Mouse (Mus musculus): ENCODE measurements around the gene Tk1. TPM values are rescaled to one million over a fixed set of nuclear protein-coding genes. Genes with fewer than 3 reads are reported as not detected.

The Tk1 gene
- 145 and 152 TPM in 2 replicates for polyA plus RNA-seq (2016; fragmentation: Nextera tagmentation; extraction: Ambion mirVana)

DNA sequence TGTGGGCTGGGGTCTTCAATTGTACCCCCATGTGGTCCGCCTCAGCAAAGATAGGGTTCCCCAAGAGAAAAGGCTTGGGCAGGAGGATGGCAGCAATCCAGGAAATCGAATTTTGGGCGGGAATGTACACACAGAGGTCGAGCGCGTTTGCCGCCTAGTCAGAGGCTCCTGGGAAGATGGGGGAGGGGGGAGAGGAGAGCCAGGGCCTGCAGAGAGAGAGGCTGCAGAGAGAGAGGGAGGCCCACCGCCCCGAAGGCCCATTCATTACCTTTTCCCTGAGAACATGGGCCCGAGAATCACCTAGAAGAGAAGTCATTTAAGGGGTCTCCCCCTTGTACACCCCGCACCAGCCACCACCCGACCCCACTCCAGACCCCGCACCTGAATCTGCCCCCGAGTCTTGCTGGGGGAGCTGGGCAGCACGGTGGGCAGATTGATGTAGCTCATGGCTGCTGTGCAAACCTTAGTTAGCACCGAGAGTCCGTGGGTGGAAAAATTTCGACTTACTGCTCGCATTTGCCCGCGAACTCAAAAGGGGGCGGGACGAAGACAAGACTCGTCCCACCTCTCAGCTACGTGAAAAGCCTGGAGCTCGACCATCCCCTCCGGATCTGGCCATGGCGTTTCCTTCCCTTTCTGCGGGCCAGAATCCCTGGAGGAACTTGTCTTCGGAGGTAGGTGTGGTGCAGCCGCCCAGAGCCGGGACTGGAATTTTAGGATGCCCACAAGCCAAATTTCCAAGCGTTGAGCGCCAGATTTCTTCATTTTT, at the start of gene Tk1, which contains the start of gene Afmid:
Gene Tk1, minus strand, starts transcription at position 760 of the 769 bp plus-strand sequence.
Gene Afmid, plus strand, starts transcription at position 592 of the 769 bp plus-strand sequence.
- ATAC-seq, result peak; percentile 67
- Histone ChIP-seq H3K27ac (peak within 1 kb of the TSS; percentile 95), H3K4me2 (peak within 1 kb of the TSS; percentile 82), H3K36me3 (peaks cover 39% of the 10 kb centered on the region), H3K9ac (peak within 1 kb of the TSS; percentile 94), H3K9me3 (replicated peaks) (no peaks in the 10 kb centered on the region), H3K27me3 (replicated peaks) (no peaks in the 10 kb centered on the region), H3K4me3 (peak within 1 kb of the TSS; percentile 83), H3K4me1 (peaks cover 85% of the 10 kb centered on the region)
- WGBS (ENCODE audit: insufficient replicate concordance), result 0% methylated on average over 34 of the region's 34 CpGs

DNA sequence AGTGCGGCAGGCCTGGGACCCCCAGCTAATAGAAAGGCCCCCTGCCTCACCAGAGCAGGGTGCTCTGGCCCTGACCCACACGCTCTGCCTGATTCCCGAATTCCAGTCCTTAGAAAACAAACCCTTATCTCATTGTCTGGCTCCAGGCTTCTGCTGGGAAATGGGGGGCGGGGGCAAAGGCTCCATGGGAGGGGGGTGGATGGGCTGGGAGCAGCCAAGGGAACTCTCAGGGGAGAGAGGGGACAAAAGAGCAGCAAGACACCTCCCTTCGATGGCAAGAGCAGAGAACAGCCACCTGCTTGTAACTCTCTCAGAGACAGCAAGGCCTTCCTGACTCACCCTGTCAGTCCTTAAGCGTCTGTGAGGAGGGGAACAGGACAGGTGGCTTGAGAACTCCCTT, 49.8 kb upstream of the Tk1 start:
- ATAC-seq, result no peak
- Histone ChIP-seq H3K4me3 (no peak overlapping the region), H3K9me3 (replicated peaks) (no peaks in the 10 kb centered on the region), H3K27ac (no peak overlapping the region), H3K36me3 (no peaks in the 10 kb centered on the region), H3K27me3 (replicated peaks) (peaks cover 50% of the 10 kb centered on the region), H3K4me2 (no peak overlapping the region), H3K4me1 (peaks cover 55% of the 10 kb centered on the region), H3K9ac (no peak overlapping the region)
- 46% methylated on average over 6 of the region's 6 CpGs for WGBS (ENCODE audit: insufficient replicate concordance)

DNA sequence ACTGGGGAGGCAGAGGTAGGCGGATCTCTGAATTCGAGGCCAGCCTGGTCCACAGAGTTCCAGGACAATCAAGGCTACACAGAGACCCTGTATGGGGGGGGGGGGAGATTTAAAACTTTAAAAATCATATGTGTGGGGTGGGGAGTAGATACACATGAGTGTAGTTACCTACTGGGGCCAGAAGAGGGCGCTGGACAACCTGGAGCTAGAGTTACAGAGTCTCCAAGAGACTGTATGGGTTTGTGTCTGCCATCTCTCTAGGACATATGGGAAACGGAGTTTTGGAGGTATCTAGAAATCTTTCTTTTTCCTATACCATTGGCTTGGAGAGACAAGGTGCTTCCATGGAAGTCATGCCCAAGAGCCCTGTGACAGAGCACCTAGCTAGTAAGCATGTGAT, 48.5 kb upstream of the Tk1 start:
- peaks cover 52% of the 10 kb centered on the region for H3K27me3 ChIP-seq (replicated peaks)
- no peak for ATAC-seq
- H3K4me2 ChIP-seq, result no peak overlapping the region
- H3K36me3 ChIP-seq, result no peaks in the 10 kb centered on the region
- H3K4me1 ChIP-seq, result peaks cover 53% of the 10 kb centered on the region
- WGBS (ENCODE audit: insufficient replicate concordance), result 41% methylated on average over 4 of the region's 4 CpGs
- H3K27ac ChIP-seq, result no peak overlapping the region
- no peak overlapping the region for H3K9ac ChIP-seq
- H3K9me3 ChIP-seq (replicated peaks), result no peaks in the 10 kb centered on the region
- no peak overlapping the region for H3K4me3 ChIP-seq

DNA sequence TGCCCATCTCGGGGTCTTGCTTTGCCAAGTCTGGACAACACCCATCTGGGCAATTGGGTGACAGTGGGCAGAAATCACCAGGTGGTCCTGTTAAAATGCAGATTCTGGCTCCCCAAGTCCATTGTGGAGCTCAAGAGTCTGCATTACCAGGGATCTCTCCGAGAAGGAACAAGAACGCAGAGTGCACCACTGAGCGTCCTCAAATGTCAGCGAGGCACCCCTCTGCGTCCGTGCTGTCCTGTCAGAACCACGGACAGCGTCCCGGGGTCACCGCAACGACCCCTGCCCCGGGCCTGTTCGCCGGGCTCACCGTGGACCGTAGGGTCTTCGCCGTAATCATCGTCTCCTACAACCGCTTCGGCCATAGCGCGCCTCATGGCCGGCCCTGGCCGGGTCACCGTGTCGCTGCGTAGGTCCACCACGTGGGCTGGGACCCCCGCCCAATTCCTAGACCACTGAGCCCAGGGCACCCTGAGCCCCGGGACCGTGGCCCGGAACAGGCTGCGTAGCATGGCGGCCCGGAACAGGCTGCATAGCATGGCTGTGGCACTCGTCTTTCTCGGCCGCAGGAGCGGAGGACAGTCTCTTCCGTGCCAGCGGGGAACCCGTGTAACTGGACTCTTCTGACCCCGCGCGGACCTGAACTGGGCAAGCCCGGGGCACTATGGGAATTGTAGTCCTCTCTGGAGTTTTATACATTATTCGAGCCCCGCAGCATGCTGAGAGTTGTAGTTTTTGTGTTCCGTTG, 47.1 kb upstream of the Tk1 start, which contains the start of gene Tha1:
Gene Tha1, minus strand, starts transcription at position 621 of the 748 bp plus-strand sequence.
- Histone ChIP-seq H3K4me2 (peak within 1 kb of the TSS; percentile 77), H3K4me3 (peak within 1 kb of the TSS; percentile 62), H3K4me1 (peaks cover 40% of the 10 kb centered on the region), H3K27ac (0 out of 2 replicates have a peak within 1 kb of the TSS, but pooled peaks have one; percentile 28), H3K9me3 (replicated peaks) (no peaks in the 10 kb centered on the region), H3K36me3 (no peaks in the 10 kb centered on the region), H3K27me3 (replicated peaks) (peaks cover 47% of the 10 kb centered on the region), H3K9ac (peak within 1 kb of the TSS; percentile 61)
- WGBS (ENCODE audit: insufficient replicate concordance), result 2% methylated on average over 51 of the region's 51 CpGs
- ATAC-seq, result no peak

DNA sequence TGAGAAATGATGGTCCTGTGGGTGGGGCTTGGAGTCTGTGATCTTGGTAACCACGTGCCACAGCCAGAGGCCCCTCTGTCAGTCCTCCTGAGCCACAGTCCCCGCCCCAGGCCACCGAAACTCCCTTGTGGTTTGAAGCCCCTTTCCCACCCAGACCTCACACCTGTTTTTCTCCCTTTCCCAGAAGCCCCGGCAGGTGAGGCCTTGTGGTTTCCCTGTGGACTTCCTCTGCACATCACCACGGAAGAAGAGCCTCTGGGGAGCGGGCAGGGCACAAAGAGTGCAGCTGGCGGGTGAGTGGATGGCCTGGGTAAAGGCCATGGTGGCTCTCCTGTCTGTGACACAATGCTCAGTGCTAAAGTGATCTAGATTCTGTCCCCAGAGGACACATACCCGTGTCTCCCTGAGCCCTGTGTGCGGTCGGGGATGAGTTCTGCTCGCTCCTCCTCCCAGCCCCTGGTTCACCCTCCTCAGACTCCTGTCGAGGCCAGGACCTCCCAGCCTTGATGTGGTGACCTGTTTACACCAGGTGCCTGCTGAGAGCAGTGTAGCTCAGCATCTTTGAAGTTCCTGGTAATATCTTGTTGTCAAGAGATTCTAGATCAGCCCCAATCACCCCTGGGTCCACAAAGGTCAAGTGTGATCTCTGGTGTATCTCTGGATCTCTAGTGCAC, 46.2 kb upstream of the Tk1 start:
- H3K9ac ChIP-seq, result no peak overlapping the region

DNA sequence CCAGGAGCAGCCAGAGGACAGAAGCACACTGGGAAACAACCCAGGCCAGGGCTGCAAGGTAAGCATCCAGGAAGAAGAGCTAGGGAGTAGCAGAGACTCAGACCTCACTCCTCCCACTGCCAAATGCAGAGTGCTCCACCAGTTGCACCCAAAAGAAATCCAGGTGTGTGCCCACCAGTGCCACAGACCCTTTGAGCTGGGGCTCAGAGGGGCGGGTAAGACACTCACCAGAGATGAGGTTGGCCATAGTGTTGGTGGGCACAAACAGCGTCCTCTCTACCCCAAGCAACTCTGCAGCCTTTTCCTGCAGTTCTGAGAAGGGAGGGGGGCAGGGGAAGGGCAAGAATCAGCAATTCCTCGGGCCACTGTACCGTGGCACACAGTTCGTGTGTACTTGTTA, 45.5 kb upstream of the Tk1 start:
- WGBS (ENCODE audit: insufficient replicate concordance), result 43% methylated on average over 5 of the region's 5 CpGs
- Histone ChIP-seq H3K27me3 (replicated peaks) (peaks cover 44% of the 10 kb centered on the region), H3K4me2 (no peak overlapping the region), H3K9me3 (replicated peaks) (no peaks in the 10 kb centered on the region), H3K27ac (no peak overlapping the region), H3K9ac (no peak overlapping the region), H3K4me3 (no peak overlapping the region), H3K4me1 (peaks cover 28% of the 10 kb centered on the region), H3K36me3 (no peaks in the 10 kb centered on the region)
- ATAC-seq, result no peak

More for the DNA sequence above, 46.2 kb upstream of the Tk1 start:
- no peak for ATAC-seq
- 27% methylated on average over 12 of the region's 12 CpGs for WGBS (ENCODE audit: insufficient replicate concordance)
- peaks cover 44% of the 10 kb centered on the region for H3K27me3 ChIP-seq (replicated peaks)
- H3K4me1 ChIP-seq, result peaks cover 31% of the 10 kb centered on the region
- no peak overlapping the region for H3K27ac ChIP-seq
- H3K4me2 ChIP-seq, result peak overlapping the region; percentile 77; the same call in 1 of the 2 replicates
- no peaks in the 10 kb centered on the region for H3K36me3 ChIP-seq
- H3K4me3 ChIP-seq, result no peak overlapping the region
- no peaks in the 10 kb centered on the region for H3K9me3 ChIP-seq (replicated peaks)

DNA sequence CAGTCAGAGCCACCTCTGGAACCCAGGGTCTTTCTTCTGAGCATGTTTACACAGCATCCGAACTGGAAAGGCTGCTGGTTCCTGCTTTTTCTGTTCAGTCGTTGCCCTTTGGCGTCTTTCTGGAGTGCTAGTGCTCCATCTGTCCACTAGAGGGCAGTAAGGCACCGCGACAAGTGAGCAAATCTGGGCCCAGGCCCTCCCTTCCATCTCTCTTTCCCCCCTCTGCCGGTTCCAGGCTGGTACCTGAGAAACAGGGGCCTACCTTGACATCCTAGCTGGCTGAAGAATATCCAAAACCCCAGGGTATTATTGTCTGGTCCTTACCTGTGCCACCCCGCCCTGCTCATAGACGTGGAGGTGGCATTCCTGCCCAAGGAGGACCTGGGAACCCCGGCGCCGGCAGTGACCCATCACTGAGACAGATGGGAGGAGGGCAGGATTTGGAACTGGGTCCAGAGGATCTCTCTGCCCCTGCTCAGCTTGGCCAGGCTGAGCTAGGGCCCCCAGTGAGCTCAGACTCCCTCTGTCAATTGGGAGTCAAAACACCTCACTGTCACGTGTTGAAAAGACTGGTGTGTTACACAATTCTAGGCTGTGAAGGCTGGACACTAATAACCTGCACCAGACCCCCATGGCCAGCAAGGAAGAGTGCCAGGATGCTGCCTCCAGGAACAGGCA, 44.9 kb upstream of the Tk1 start:
- Histone ChIP-seq H3K9me3 (replicated peaks) (no peaks in the 10 kb centered on the region), H3K4me1 (peaks cover 24% of the 10 kb centered on the region), H3K36me3 (no peaks in the 10 kb centered on the region), H3K27ac (no peak overlapping the region), H3K9ac (no peak overlapping the region), H3K4me3 (no peak overlapping the region), H3K27me3 (replicated peaks) (peaks cover 44% of the 10 kb centered on the region), H3K4me2 (no peak overlapping the region)
- 37% methylated on average over 12 of the region's 12 CpGs for WGBS (ENCODE audit: insufficient replicate concordance)
- ATAC-seq, result no peak

DNA sequence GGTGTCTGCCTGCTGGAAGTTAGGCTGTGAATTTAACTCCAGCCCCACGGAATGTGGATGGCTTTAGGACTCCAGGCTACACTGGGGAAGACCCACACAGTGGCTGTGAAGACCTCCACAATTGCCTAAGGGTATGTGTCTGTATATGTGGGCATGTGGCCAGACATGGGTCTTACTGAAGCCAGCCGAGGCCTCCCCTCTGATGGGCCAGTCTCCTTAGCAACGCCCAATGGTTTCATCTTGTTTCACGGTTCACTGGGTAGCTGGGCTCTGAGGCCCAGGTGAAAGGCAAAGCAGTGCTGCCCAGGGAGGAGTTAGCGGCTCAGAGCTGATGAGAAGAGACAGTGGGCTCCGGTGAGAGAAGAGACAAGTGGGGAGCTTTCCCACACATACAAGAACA, 40.1 kb upstream of the Tk1 start:
- Histone ChIP-seq H3K9ac (no peak overlapping the region), H3K4me2 (no peak overlapping the region), H3K27ac (no peak overlapping the region), H3K36me3 (no peaks in the 10 kb centered on the region), H3K4me1 (0 out of 2 replicates have a peak, but pooled peaks cover 2% of the 10 kb centered on the region), H3K9me3 (replicated peaks) (no peaks in the 10 kb centered on the region), H3K27me3 (replicated peaks) (peaks cover 60% of the 10 kb centered on the region), H3K4me3 (no peak overlapping the region)
- ATAC-seq, result no peak
- WGBS (ENCODE audit: insufficient replicate concordance), result 52% methylated on average over 6 of the region's 6 CpGs

DNA sequence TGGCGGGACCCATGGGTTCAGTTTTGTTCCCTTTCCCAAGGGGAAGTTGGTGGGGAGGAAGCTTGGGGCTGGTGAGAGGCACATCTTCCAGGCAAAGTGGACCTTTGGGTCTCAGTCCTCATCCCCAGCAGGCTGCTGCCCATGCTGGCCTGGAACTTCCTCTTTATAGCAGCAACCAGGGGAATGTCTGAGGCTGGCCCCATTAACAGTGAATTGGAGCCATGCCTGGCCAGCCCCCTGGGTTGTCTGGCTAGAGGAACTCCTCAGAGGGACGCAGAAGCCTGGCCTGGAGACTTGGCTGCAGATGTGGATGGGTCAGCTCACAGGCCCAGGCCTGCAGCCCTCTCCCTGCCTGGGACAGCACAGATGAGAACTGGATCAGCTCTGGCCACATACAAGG, 38.9 kb upstream of the Tk1 start:
- 0 out of 2 replicates have a peak, but pooled peaks cover 4% of the 10 kb centered on the region for H3K4me1 ChIP-seq
- H3K4me3 ChIP-seq, result no peak overlapping the region
- H3K9me3 ChIP-seq (replicated peaks), result no peaks in the 10 kb centered on the region
- no peak overlapping the region for H3K4me2 ChIP-seq
- WGBS (ENCODE audit: insufficient replicate concordance), result 25% methylated on average over 2 of the region's 2 CpGs
- peaks cover 69% of the 10 kb centered on the region for H3K27me3 ChIP-seq (replicated peaks)
- no peak overlapping the region for H3K9ac ChIP-seq
- H3K36me3 ChIP-seq, result no peaks in the 10 kb centered on the region
- H3K27ac ChIP-seq, result no peak overlapping the region
- no peak for ATAC-seq

DNA sequence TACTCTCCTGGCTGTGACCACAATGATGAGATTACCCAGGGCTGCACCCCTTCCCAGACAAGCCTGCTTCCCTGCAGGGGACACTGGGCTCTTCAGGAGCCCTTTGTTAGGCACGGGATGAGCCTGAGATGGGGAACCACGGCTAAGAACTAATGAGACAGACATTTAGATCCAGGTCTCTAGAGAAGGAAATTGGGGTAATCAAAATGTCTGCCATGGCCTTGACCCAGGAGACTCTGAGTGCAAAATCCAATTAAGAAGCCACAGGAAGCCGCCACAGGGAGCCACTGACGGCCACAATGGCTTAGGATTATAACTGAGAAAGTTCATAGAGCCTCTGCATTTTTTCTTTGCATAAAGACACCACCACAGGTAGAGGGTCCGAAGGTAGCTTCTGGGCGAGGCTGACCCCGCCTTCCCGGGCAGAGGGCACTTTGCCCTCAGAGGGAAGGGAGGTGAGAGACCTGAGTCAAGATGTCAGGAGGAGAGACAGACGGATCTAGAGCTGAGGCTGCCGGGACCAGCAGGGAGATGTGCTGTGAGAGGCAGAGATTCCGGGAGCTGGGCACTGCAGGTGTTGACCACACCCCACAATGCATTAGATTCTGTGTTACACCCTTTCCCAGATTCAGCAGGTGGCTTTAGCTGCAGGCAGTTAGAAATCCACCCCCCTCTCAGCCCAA, 37.4 kb upstream of the Tk1 start:
- H3K36me3 ChIP-seq, result peaks cover 5% of the 10 kb centered on the region; the same call in 1 of the 2 replicates
- H3K4me1 ChIP-seq, result 0 out of 2 replicates have a peak, but pooled peaks cover 4% of the 10 kb centered on the region
- H3K4me3 ChIP-seq, result no peak overlapping the region
- 34% methylated on average over 11 of the region's 11 CpGs for WGBS (ENCODE audit: insufficient replicate concordance)
- H3K9me3 ChIP-seq (replicated peaks), result no peaks in the 10 kb centered on the region
- peaks cover 76% of the 10 kb centered on the region for H3K27me3 ChIP-seq (replicated peaks)
- no peak for ATAC-seq
- H3K27ac ChIP-seq, result no peak overlapping the region
- no peak overlapping the region for H3K9ac ChIP-seq
- H3K4me2 ChIP-seq, result no peak overlapping the region

DNA sequence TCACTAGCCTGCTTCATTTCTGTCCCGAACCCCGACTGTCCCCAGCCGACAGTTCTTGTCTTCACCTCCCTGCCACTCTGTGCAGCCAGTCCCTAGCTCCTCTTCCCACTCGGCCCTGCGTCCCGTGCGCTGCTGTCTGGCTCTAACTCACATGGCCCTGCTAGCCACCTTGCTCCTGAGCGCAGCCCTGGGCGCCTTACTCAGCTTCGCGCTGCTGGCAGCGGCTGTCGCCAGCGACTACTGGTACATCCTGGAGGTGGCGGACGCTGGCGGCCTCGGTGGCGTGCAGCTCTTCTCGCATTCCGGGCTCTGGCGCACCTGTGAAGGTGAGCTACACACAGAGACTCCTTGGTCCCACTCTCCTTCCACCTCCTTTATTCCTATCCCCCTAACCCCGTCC, 34.7 kb upstream of the Tk1 start, which contains the start of gene Tmem235:
Gene Tmem235, plus strand, starts transcription at position 152 of the 400 bp plus-strand sequence.
- ATAC-seq, result no peak
- Histone ChIP-seq H3K9ac (no peak within 1 kb of the TSS), H3K4me1 (0 out of 2 replicates have a peak, but pooled peaks cover 4% of the 10 kb centered on the region), H3K27me3 (replicated peaks) (peaks cover 72% of the 10 kb centered on the region), H3K27ac (no peak within 1 kb of the TSS), H3K9me3 (replicated peaks) (no peaks in the 10 kb centered on the region; the same call in 1 of the 2 replicates), H3K36me3 (peaks cover 30% of the 10 kb centered on the region), H3K4me3 (no peak within 1 kb of the TSS), H3K4me2 (peak within 1 kb of the TSS; percentile 19; the same call in 1 of the 2 replicates)
- 5% methylated on average over 23 of the region's 23 CpGs for WGBS (ENCODE audit: insufficient replicate concordance)

Measured in liver, embryonic 12.5 days (tissue).